13 mouse cellular contexts compared by ENCODE assay signal in genomic region chr5:121438131-121438530, GRCm38 (mm10). TPM values are rescaled to one million over a fixed set of nuclear protein-coding genes. Genes with fewer than 3 reads are reported as not detected.
A peak's percentile ranks its signal among the peaks of the same experiment; 100 is the strongest.
DNase-seq lines count a peak whose midpoint lies in the region; TF ChIP-seq lines count a peak whose summit lies in the region.
"Had no signal": no experiment of that assay in that cellular context is flagged by ENCODE, and none has a peak within 500 bp of the region (broad histone marks: within the 10 kb centered on the region; RNA-seq: fewer than 3 reads in every experiment).

No protein-coding gene starts in this region.

- DNase-seq in liver, adult 2 months (ENCODE audit: extremely low read depth, low read depth, low spot score), result peak; percentile 84
- DNase-seq in liver (no peak), NIH3T3 (ENCODE audit: low read depth) (peak; percentile 24)
- peak; percentile 45 to 54 for DNase-seq in layer of hippocampus, adult 8-10 months (ENCODE audit: low spot score in 2 of 2)
- DNase-seq in kidney, adult 9 months, result no peak
- DNase-seq in left cerebral cortex, adult 8-10 months (ENCODE audit: low spot score in 2 of 2), result no peak
- DNase-seq: cerebellum, adult 2 months; gastrocnemius, postnatal 14 days; heart, postnatal 4 days had no signal

- no peak for TF ChIP-seq CTCF in liver, adult 2 months (IDR thresholded peaks at IDR 0.05; ENCODE audit: low read depth, low read length)
- TF ChIP-seq CTCF in ES-Bruce4 (IDR thresholded peaks at IDR 0.05; ENCODE audit: low read depth, low read length), result no peak

- H3K27ac ChIP-seq in liver, adult 2 months (replicated peaks; ENCODE audit: insufficient read depth, low read depth, low read length), result peak overlapping the region; percentile 22
- H3K27ac ChIP-seq in ES-Bruce4 (ENCODE audit: insufficient read depth, low read length), result peak overlapping the region; percentile 82
- H3K27ac ChIP-seq: limb, embryonic 15.5 days; midbrain, embryonic 10.5 days had no signal

- WGBS in liver, adult 2 months, result 17% methylated on average over 5 of the region's 5 CpGs

- peaks cover 64% of the 10 kb centered on the region for H3K36me3 ChIP-seq in liver, adult 2 months (ENCODE audit: control insufficient read depth, insufficient read depth, low read length)
- peaks cover 78% of the 10 kb centered on the region for H3K36me3 ChIP-seq in ES-Bruce4 (ENCODE audit: control insufficient read depth, insufficient read depth, low read length, poor library complexity, severe bottlenecking)

- no peak for TF ChIP-seq POLR2A in liver, adult 2 months (IDR thresholded peaks at IDR 0.05; ENCODE audit: extremely low read depth, insufficient read depth, low read length)
- no peak for TF ChIP-seq POLR2A in ES-Bruce4 (IDR thresholded peaks at IDR 0.05; ENCODE audit: insufficient read depth, low read length)

- H3K4me1 ChIP-seq in liver, adult 2 months (ENCODE audit: control insufficient read depth, insufficient read depth, low read length), result peaks cover 6% of the 10 kb centered on the region
- no peaks in the 10 kb centered on the region for H3K4me1 ChIP-seq in ES-Bruce4 (ENCODE audit: control insufficient read depth, insufficient read depth, low read length)
- H3K4me1 ChIP-seq: heart, embryonic 12.5 days; limb, embryonic 15.5 days; midbrain, embryonic 10.5 days had no signal

- no peak for TF ChIP-seq EP300 in ES-Bruce4 (IDR thresholded peaks at IDR 0.05; ENCODE audit: insufficient read depth, low read depth, low read length)

- no peak overlapping the region for H3K9ac ChIP-seq in liver, adult 2 months (ENCODE audit: low read depth, low read length)
- H3K9ac ChIP-seq in ES-Bruce4 (ENCODE audit: low read depth, poor library complexity, severe bottlenecking), result no peak overlapping the region
- H3K9ac ChIP-seq: heart, embryonic 12.5 days; limb, embryonic 15.5 days had no signal

- no peaks in the 10 kb centered on the region for H3K27me3 ChIP-seq in liver, adult 2 months (ENCODE audit: control insufficient read depth, insufficient read depth, low read length)
- H3K27me3 ChIP-seq in ES-Bruce4 (ENCODE audit: control insufficient read depth, insufficient read depth, low read length, poor library complexity, severe bottlenecking), result no peaks in the 10 kb centered on the region
- H3K27me3 ChIP-seq: heart, embryonic 12.5 days; limb, embryonic 15.5 days had no signal

- H3K4me3 ChIP-seq in liver, adult 2 months (ENCODE audit: insufficient read depth, low read depth, low read length), result no peak overlapping the region
- H3K4me3 ChIP-seq in ES-Bruce4 (ENCODE audit: low read depth, low read length), result no peak overlapping the region
- H3K4me3 ChIP-seq: heart, embryonic 12.5 days; limb, embryonic 15.5 days; midbrain, embryonic 10.5 days had no signal

- H3K9me3 ChIP-seq in ES-Bruce4 (replicated peaks; ENCODE audit: control insufficient read depth, insufficient read depth, low read length, poor library complexity, severe bottlenecking), result no peaks in the 10 kb centered on the region
- H3K9me3 ChIP-seq: heart, embryonic 12.5 days; limb, embryonic 15.5 days; midbrain, embryonic 10.5 days had no signal

- no peaks in the 10 kb centered on the region for H3K79me2 ChIP-seq in liver, adult 2 months (ENCODE audit: control insufficient read depth, insufficient read depth, low read length)

RNA-seq across cellular contexts. Expression of gene Tmem116, which starts 13.6 kb away (rescaled TPM):
- not detected in 2 replicates for total RNA-seq in liver, adult 2 months (2014; rRNA removed)
- polyA plus RNA-seq in liver, adult 2 months (2012; rRNA removed), result 0.20 and 0.21 TPM in 2 replicates
- polyA plus RNA-seq in ES-Bruce4 (2011; ENCODE audit: insufficient read depth, insufficient read length, low read depth, missing spikeins), result 3.8 and 7.8 TPM in 2 replicates
- total RNA-seq in layer of hippocampus, adult 8-10 months (2022), result 1 to 10 TPM; 7.2 to 9.5 (median 8.5) TPM
- 10 to 100 TPM in 1 of 4 experiments, 1 to 10 TPM in 3; 6.6 to 10.1 (median 7.8) TPM for total RNA-seq in left cerebral cortex, adult 8-10 months (2022)

RNA-seq across cellular contexts. Expression of gene Erp29, which starts 14.2 kb away (rescaled TPM):
- total RNA-seq in liver, adult 2 months (2014; rRNA removed), result 21.9 and 30.0 TPM in 2 replicates
- 21.5 and 27.1 TPM in 2 replicates for polyA plus RNA-seq in liver, adult 2 months (2012; rRNA removed)
- 79.2 and 83.7 TPM in 2 replicates for polyA plus RNA-seq in ES-Bruce4 (2011; ENCODE audit: insufficient read depth, insufficient read length, low read depth, missing spikeins)
- total RNA-seq in layer of hippocampus, adult 8-10 months (2022), result 100 to 1,000 TPM; 138 to 165 (median 145) TPM
- total RNA-seq in left cerebral cortex, adult 8-10 months (2022), result 100 to 1,000 TPM; 116 to 148 (median 130) TPM

RNA-seq across cellular contexts. Expression of gene Naa25, which starts 40.4 kb away (rescaled TPM):
- total RNA-seq in liver, adult 2 months (2014; rRNA removed), result 8.6 and 8.9 TPM in 2 replicates
- polyA plus RNA-seq in liver, adult 2 months (2012; rRNA removed), result 5.8 and 7.6 TPM in 2 replicates
- polyA plus RNA-seq in ES-Bruce4 (2011; ENCODE audit: insufficient read depth, insufficient read length, low read depth, missing spikeins), result 70.0 and 77.9 TPM in 2 replicates
- total RNA-seq in layer of hippocampus, adult 8-10 months (2022), result 10 to 100 TPM; 36.6 to 45.8 (median 38.1) TPM
- 10 to 100 TPM; 34.7 to 41.3 (median 36.6) TPM for total RNA-seq in left cerebral cortex, adult 8-10 months (2022)

RNA-seq across cellular contexts. Expression of gene Trafd1, which starts 52.7 kb away (rescaled TPM):
- 49.5 and 53.7 TPM in 2 replicates for total RNA-seq in liver, adult 2 months (2014; rRNA removed)
- polyA plus RNA-seq in liver, adult 2 months (2012; rRNA removed), result 53.2 and 67.0 TPM in 2 replicates
- polyA plus RNA-seq in ES-Bruce4 (2011; ENCODE audit: insufficient read depth, insufficient read length, low read depth, missing spikeins), result 23.1 and 25.9 TPM in 2 replicates
- total RNA-seq in layer of hippocampus, adult 8-10 months (2022), result 10 to 100 TPM; 71.6 to 88.3 (median 78.0) TPM
- total RNA-seq in left cerebral cortex, adult 8-10 months (2022), result 10 to 100 TPM; 72.9 to 87.1 (median 73.8) TPM

Comparison
In these comparisons a context has a peak if more than half of its experiments do, and no peak if none do; other contexts are left out.
1. DNase-seq: peak in liver, adult 2 months (single experiment), NIH3T3 (single experiment) and layer of hippocampus, adult 8-10 months (2 of 2); none in liver (single experiment), kidney, adult 9 months (single experiment) and left cerebral cortex, adult 8-10 months (0 of 2).